Mouse (Mus musculus): ENCODE results near the gene Eif4e2. TPM values are rescaled to one million over a fixed set of nuclear protein-coding genes. Genes with fewer than 3 reads are reported as not detected.

The Eif4e2 gene
- polyA plus RNA-seq, 1 experiment from 2014 or later, result 129 TPM

DNA sequence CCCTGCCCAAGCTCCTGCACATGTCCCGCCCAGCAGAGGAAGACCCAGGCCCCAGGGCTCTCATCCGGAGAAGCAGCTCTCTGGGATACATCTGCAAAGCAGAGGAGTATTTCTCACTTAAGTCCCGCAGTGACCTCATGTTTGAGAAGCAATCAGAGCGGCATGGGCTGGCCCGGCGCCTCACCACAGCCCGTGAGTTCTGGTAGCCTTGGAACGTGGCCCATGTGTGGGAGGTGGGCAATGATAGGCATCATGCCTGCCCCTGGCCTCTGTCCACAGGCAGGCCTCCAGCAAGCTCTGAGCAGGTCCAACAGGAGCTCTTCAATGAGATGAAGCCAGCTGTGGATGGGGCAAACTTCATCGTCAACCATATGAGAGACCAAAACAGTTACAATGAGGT, 16.4 kb upstream of the Eif4e2 start:
- Histone ChIP-seq H3K36me3 (ENCODE audit: control insufficient read depth, insufficient read depth, low read length) (no peaks in the 10 kb centered on the region), H3K27me3 (ENCODE audit: control insufficient read depth, insufficient read depth, low read length) (no peaks in the 10 kb centered on the region), H3K9me3 (ENCODE audit: control insufficient read depth, low read length) (no peaks in the 10 kb centered on the region), H3K4me3 (ENCODE audit: low read depth, low read length) (no peak overlapping the region), H3K9ac (ENCODE audit: low read length) (no peak overlapping the region), H3K27ac (ENCODE audit: low read depth, low read length) (no peak overlapping the region), H3K4me2 (ENCODE audit: low read depth) (no peak overlapping the region), H3K4me1 (ENCODE audit: control insufficient read depth, insufficient read depth, low read length) (no peaks in the 10 kb centered on the region)
- no peak for ATAC-seq (ENCODE audit: insufficient read depth, low FRiP score, low TSS enrichment)
- no peak for DNase-seq (ENCODE audit: low spot score)
- 82% methylated on average over 9 of the region's 9 CpGs for WGBS

DNA sequence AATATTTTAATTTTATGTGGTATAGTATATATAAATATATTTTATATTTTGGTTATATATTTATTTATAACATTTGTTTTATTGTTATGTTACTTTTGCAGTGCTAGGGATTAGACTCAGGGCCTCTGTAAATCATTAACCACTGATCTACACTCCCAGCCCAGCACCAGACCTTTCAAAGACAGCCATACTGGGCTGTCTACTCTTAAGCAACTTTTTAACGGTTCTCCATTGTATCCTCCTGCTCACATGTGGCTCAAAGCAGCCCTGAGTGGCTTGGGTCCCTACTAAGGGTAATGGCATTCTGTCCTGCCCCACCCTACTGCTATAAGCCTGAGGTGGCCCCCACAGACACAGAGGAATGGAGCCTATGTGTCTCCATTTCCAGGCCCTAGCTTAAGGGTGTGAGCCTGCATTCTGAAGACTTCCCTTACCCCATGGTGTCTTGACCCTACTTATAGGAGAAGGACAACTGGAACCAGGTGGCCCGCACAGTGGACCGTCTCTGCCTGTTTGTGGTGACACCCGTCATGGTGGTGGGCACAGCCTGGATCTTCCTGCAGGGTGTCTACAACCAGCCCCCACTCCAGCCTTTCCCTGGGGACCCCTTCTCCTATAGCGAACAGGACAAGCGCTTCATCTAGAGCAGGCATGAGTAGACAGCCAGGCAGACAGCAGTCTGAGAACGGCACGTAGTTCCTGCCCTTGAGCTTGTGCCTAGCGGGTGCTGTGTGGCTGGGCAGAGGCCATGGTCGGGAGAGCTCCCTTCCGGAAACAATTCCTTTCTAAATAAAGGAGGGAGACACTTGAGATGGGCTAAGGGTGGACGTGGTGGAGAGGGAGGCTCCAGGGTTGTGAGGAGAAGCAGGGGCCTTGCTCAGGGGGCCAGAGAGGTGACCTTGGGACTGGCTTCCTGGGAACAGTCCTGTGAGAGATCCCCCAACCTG, 15.3 kb upstream of the Eif4e2 start:
- Histone ChIP-seq H3K4me1 (ENCODE audit: control insufficient read depth, insufficient read depth, low read length) (no peaks in the 10 kb centered on the region), H3K9me3 (ENCODE audit: control insufficient read depth, low read length) (no peaks in the 10 kb centered on the region), H3K36me3 (ENCODE audit: control insufficient read depth, insufficient read depth, low read length) (no peaks in the 10 kb centered on the region), H3K27me3 (ENCODE audit: control insufficient read depth, insufficient read depth, low read length) (no peaks in the 10 kb centered on the region), H3K27ac (ENCODE audit: low read depth, low read length) (no peak overlapping the region), H3K4me2 (ENCODE audit: low read depth) (no peak overlapping the region), H3K9ac (ENCODE audit: low read length) (no peak overlapping the region), H3K4me3 (ENCODE audit: low read depth, low read length) (no peak overlapping the region)
- 76% methylated on average over 12 of the region's 12 CpGs for WGBS
- ATAC-seq (ENCODE audit: insufficient read depth, low FRiP score, low TSS enrichment), result no peak
- DNase-seq (ENCODE audit: low spot score), result no peak

DNA sequence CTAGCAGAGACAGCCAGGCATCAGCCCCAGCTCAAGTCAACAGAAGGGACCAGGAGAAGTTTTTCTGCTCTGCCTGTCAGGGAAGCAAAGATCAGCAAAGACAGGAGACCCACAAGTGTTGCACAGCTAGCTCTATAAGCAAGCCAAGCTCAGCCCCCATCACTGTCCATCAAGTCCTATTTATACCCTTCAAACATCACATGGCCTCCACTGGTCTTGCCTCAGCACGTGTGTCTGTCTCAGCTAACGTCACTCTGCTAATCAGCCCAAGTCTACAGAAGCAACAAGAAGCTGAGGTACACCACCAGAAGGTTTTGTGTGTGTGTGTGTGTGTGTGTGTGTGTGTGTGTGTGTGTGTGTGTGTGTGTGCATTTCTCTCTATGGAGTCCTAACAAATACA, 12.9 kb upstream of the Eif4e2 start:
- H3K9me3 ChIP-seq (ENCODE audit: control insufficient read depth, low read length), result no peaks in the 10 kb centered on the region
- no peak overlapping the region for H3K4me2 ChIP-seq (ENCODE audit: low read depth)

DNA sequence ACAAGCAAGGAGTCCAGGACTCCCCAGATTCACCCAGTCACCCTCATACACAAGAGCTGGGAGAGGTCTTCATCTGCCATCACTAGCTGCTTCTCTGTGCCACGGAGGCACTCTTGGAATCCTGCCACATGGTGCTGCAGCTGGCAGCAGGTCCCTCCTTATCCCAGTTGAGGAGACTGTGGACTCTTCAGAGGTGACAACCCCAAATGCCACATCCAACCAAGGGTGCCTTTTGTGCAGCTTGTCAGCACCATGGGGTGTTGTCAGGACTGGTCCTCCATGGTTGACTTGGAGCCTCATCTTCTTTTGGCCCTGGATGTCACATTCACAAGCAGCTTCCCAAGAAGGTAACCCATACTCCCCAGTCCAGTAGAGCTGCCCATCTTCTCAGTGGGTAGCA, 11.9 kb upstream of the Eif4e2 start:
- Histone ChIP-seq H3K4me1 (ENCODE audit: control insufficient read depth, insufficient read depth, low read length) (no peaks in the 10 kb centered on the region), H3K27me3 (ENCODE audit: control insufficient read depth, insufficient read depth, low read length) (peaks cover 6% of the 10 kb centered on the region; the same call in 1 of the 2 replicates)
- WGBS, result 52% methylated on average over 1 of the region's 1 CpGs

More for the DNA sequence above, 12.9 kb upstream of the Eif4e2 start:
- Histone ChIP-seq H3K27ac (ENCODE audit: low read depth, low read length) (no peak overlapping the region), H3K9ac (ENCODE audit: low read length) (no peak overlapping the region), H3K36me3 (ENCODE audit: control insufficient read depth, insufficient read depth, low read length) (no peaks in the 10 kb centered on the region), H3K4me1 (ENCODE audit: control insufficient read depth, insufficient read depth, low read length) (no peaks in the 10 kb centered on the region), H3K4me3 (ENCODE audit: low read depth, low read length) (no peak overlapping the region), H3K27me3 (ENCODE audit: control insufficient read depth, insufficient read depth, low read length) (peaks cover 2% of the 10 kb centered on the region; the same call in 1 of the 2 replicates)
- WGBS, result 76% methylated on average over 2 of the region's 2 CpGs
- DNase-seq (ENCODE audit: low spot score) (no peak), ATAC-seq (ENCODE audit: insufficient read depth, low FRiP score, low TSS enrichment) (no peak)

DNA sequence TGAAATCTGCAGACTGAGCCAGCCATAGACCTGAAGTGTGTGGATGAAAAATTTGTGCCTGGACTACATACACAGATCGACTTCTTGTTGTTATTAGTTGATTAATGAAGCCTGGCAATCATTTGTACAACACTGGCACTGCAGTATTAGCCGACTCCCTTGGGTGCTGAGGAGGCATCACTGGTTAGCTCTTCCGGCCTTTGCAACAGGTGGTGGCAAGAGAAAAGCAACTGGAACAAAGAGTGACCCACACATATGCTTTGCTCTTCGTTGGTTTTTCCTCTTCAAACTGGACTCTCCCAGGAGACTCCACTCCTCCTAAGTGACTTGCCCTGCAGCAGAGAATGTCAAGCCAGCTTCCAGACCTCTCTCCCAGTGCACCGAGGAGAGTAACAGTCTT, 9.9 kb upstream of the Eif4e2 start:
- no peak overlapping the region for H3K4me2 ChIP-seq (ENCODE audit: low read depth)
- no peaks in the 10 kb centered on the region for H3K4me1 ChIP-seq (ENCODE audit: control insufficient read depth, insufficient read depth, low read length)
- ATAC-seq (ENCODE audit: insufficient read depth, low FRiP score, low TSS enrichment) (no peak), DNase-seq (ENCODE audit: low spot score) (no peak)
- 84% methylated on average over 5 of the region's 5 CpGs for WGBS
- no peak overlapping the region for H3K27ac ChIP-seq (ENCODE audit: low read depth, low read length)
- H3K27me3 ChIP-seq (ENCODE audit: control insufficient read depth, insufficient read depth, low read length), result peaks cover 9% of the 10 kb centered on the region; the same call in 1 of the 2 replicates
- H3K36me3 ChIP-seq (ENCODE audit: control insufficient read depth, insufficient read depth, low read length), result no peaks in the 10 kb centered on the region
- no peak overlapping the region for H3K9ac ChIP-seq (ENCODE audit: low read length)
- H3K4me3 ChIP-seq (ENCODE audit: low read depth, low read length), result no peak overlapping the region
- H3K9me3 ChIP-seq (ENCODE audit: control insufficient read depth, low read length), result no peaks in the 10 kb centered on the region

More for the DNA sequence above, 11.9 kb upstream of the Eif4e2 start:
- DNase-seq (ENCODE audit: low spot score) (no peak), ATAC-seq (ENCODE audit: insufficient read depth, low FRiP score, low TSS enrichment) (no peak)
- Histone ChIP-seq H3K36me3 (ENCODE audit: control insufficient read depth, insufficient read depth, low read length) (no peaks in the 10 kb centered on the region), H3K4me3 (ENCODE audit: low read depth, low read length) (no peak overlapping the region), H3K9ac (ENCODE audit: low read length) (no peak overlapping the region), H3K9me3 (ENCODE audit: control insufficient read depth, low read length) (no peaks in the 10 kb centered on the region), H3K27ac (ENCODE audit: low read depth, low read length) (no peak overlapping the region), H3K4me2 (ENCODE audit: low read depth) (no peak overlapping the region)

DNA sequence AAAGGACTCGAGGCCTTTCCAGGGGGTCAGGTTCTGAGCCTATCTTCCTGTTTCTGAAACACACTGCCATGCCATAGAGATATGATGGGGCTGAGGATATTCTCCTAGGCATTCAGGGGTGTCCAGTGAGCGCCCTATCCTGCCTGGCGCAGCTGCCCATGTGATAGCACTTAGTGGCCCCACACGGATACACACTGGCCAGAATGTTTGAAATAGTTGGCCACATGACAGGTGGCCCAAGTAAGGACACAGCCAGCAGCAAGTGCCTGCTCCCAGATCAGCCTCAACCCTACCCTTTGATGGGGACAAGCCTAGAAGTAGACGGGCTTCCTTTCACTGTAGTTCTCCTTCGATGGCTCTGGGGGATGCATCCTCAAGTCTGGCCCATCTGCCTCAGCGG, 9.2 kb upstream of the Eif4e2 start, which contains the start of gene Chrng:
TSS of gene Chrng (plus strand) at position 193 of the 400 bp plus-strand sequence.
- no peaks in the 10 kb centered on the region for H3K9me3 ChIP-seq (ENCODE audit: control insufficient read depth, low read length)
- H3K27me3 ChIP-seq (ENCODE audit: control insufficient read depth, insufficient read depth, low read length), result peaks cover 9% of the 10 kb centered on the region; the same call in 1 of the 2 replicates
- no peak for DNase-seq (ENCODE audit: low spot score)
- H3K4me3 ChIP-seq (ENCODE audit: low read depth, low read length), result no peak within 1 kb of the TSS
- ATAC-seq (ENCODE audit: insufficient read depth, low FRiP score, low TSS enrichment), result no peak
- H3K36me3 ChIP-seq (ENCODE audit: control insufficient read depth, insufficient read depth, low read length), result no peaks in the 10 kb centered on the region
- no peak within 1 kb of the TSS for H3K4me2 ChIP-seq (ENCODE audit: low read depth)
- WGBS, result 90% methylated on average over 7 of the region's 7 CpGs
- H3K27ac ChIP-seq (ENCODE audit: low read depth, low read length), result no peak within 1 kb of the TSS
- no peak within 1 kb of the TSS for H3K9ac ChIP-seq (ENCODE audit: low read length)
- no peaks in the 10 kb centered on the region for H3K4me1 ChIP-seq (ENCODE audit: control insufficient read depth, insufficient read depth, low read length)

DNA sequence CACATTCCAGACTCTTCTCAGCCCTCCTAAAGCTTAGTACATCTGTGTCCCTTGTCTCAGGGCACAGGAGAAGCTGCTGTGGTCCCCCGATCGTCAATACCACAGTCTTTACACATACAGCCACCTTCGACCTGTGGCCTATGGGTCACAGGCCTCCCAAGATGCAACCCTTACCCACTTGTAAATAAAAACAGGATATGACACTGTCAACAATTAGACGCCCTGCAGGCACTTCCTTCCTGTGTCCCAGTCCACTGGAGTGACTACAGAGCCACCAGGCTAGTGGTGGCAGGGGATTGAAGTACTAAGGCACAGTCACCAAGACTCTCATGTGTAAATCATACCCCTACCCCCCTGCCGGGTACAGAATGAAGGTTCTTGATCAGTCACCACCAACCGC, 8.7 kb upstream of the Eif4e2 start:
- 62% methylated on average over 6 of the region's 6 CpGs for WGBS
- Histone ChIP-seq H3K9ac (ENCODE audit: low read length) (no peak overlapping the region), H3K9me3 (ENCODE audit: control insufficient read depth, low read length) (no peaks in the 10 kb centered on the region), H3K27me3 (ENCODE audit: control insufficient read depth, insufficient read depth, low read length) (peaks cover 9% of the 10 kb centered on the region; the same call in 1 of the 2 replicates), H3K4me2 (ENCODE audit: low read depth) (no peak overlapping the region), H3K4me1 (ENCODE audit: control insufficient read depth, insufficient read depth, low read length) (no peaks in the 10 kb centered on the region), H3K36me3 (ENCODE audit: control insufficient read depth, insufficient read depth, low read length) (no peaks in the 10 kb centered on the region), H3K4me3 (ENCODE audit: low read depth, low read length) (no peak overlapping the region), H3K27ac (ENCODE audit: low read depth, low read length) (no peak overlapping the region)
- no peak for DNase-seq (ENCODE audit: low spot score)
- ATAC-seq (ENCODE audit: insufficient read depth, low FRiP score, low TSS enrichment), result no peak

DNA sequence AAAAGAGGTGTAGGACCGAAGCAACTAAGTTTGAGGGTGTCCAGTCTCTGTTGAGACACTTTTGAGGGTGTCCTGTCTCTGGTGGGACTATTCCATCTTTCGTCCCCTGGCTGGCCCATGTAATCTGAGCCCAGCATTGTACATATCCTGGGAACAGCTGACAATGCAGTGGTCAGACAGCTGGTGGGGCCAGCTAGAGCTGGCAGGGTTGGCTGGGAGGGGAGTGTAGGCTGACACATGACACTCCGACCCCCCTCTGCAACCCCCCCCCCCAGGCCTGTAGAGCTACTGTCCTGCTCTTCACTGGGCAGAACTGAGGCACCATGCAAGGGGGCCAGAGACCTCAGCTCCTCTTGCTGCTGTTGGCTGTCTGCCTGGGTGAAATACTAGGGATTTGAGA, 8.2 kb upstream of the Eif4e2 start:
- no peak overlapping the region for H3K4me2 ChIP-seq (ENCODE audit: low read depth)
- no peak overlapping the region for H3K9ac ChIP-seq (ENCODE audit: low read length)
- no peak overlapping the region for H3K27ac ChIP-seq (ENCODE audit: low read depth, low read length)
- no peaks in the 10 kb centered on the region for H3K4me1 ChIP-seq (ENCODE audit: control insufficient read depth, insufficient read depth, low read length)
- no peaks in the 10 kb centered on the region for H3K9me3 ChIP-seq (ENCODE audit: control insufficient read depth, low read length)
- no peak for DNase-seq (ENCODE audit: low spot score)
- no peaks in the 10 kb centered on the region for H3K36me3 ChIP-seq (ENCODE audit: control insufficient read depth, insufficient read depth, low read length)
- ATAC-seq (ENCODE audit: insufficient read depth, low FRiP score, low TSS enrichment), result no peak
- no peak overlapping the region for H3K4me3 ChIP-seq (ENCODE audit: low read depth, low read length)
- H3K27me3 ChIP-seq (ENCODE audit: control insufficient read depth, insufficient read depth, low read length), result peaks cover 9% of the 10 kb centered on the region; the same call in 1 of the 2 replicates
- WGBS, result 46% methylated on average over 3 of the region's 3 CpGs

DNA sequence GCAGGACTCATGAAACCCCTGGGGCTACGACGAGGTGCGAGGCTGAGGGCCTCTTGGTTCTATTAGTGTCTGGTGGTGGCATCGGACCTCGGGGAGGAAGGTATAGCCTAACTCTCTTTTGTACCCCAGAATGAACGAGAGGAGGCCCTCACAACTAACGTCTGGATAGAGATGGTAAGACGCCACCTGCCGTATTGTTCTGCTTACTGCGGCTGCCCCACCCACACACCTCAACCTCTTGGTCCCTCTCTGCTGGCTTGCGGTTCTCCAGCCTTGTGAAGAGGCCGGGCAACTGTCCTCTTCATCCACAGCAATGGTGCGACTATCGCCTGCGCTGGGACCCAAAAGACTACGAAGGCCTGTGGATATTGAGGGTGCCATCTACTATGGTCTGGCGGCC, 7.4 kb upstream of the Eif4e2 start:
- ATAC-seq (ENCODE audit: insufficient read depth, low FRiP score, low TSS enrichment) (no peak), DNase-seq (ENCODE audit: low spot score) (no peak)
- Histone ChIP-seq H3K4me3 (ENCODE audit: low read depth, low read length) (no peak overlapping the region), H3K36me3 (ENCODE audit: control insufficient read depth, insufficient read depth, low read length) (no peaks in the 10 kb centered on the region), H3K27ac (ENCODE audit: low read depth, low read length) (no peak overlapping the region), H3K4me2 (ENCODE audit: low read depth) (no peak overlapping the region), H3K4me1 (ENCODE audit: control insufficient read depth, insufficient read depth, low read length) (no peaks in the 10 kb centered on the region), H3K9me3 (ENCODE audit: control insufficient read depth, low read length) (no peaks in the 10 kb centered on the region), H3K9ac (ENCODE audit: low read length) (no peak overlapping the region), H3K27me3 (ENCODE audit: control insufficient read depth, insufficient read depth, low read length) (peaks cover 9% of the 10 kb centered on the region; the same call in 1 of the 2 replicates)
- 20% methylated on average over 17 of the region's 17 CpGs for WGBS
